Mouse (Mus musculus): ENCODE measurements around the gene Gdf10.

Gene Gdf10

DNA sequence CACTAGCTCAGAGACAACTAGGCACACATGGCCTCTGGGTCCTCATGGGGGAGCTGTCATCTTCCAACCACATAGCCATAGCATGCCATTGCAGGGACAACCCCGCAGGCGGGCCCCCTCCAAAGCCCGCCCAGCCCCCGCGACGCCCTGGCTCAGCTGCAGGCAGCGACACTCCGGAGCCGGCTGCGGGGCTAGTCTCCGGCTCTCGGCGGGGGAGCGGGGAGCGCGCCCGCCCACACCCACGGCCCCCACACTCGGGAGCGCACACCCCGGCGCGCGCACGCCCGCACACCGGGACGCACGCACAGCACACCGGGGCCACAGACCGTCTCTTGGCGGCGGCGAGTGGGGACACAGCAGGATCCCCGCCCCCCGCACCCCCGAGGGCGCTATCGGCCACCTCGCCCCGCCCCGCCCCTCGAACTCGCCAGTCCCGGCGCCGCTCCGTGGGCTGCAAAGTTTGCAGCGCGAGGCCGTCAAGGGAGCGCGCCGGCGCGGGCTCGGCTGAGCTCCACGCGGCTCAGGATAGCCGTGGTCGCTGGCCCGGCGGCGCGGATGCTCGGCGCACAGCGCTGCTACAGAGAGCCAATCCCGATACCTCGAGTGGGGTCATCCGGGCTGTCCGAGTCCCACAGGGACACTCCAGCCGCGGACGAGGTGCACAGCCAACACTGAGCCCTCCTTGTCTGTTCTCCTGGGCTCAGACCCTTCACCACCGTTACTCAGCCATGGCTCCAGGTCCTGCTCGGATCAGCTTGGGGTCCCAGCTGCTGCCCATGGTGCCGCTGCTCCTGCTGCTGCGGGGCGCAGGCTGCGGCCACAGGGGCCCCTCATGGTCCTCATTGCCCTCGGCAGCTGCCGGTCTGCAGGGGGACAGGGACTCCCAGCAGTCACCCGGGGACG is at the start of gene Gdf10:
Gdf10 (plus strand) TSS at position 420 of the 903 bp plus-strand sequence.
- no peak for DNase-seq (ENCODE audit: low spot score in 2 of 2)

- no peak for DNase-seq (ENCODE audit: low spot score in 2 of 2)
Measured at GRCm38 (mm10) chr14:33878826-33879225, 44.6 kb upstream of the Gdf10 start.

DNA sequence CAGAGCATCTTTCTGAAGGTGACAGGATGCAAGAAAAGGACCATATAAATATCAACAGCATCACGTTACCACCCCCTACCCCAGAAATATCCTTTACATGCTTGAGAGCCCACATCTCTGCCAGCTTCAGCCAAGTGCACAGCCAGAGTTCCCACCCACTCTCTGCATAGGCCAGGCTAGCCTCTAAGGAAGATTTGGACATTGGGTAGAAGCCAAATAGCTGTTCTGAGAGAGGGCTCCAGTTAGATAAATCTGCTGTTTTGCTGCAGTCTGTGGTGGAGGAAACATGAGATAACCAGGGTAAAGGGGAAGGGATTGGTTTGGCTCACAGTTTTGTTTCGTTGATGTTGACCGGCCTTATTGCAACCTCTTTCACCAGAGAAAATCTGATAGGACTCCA is 43.2 kb upstream of the Gdf10 start:
- DNase-seq (ENCODE audit: low spot score in 2 of 2) = no peak

DNA sequence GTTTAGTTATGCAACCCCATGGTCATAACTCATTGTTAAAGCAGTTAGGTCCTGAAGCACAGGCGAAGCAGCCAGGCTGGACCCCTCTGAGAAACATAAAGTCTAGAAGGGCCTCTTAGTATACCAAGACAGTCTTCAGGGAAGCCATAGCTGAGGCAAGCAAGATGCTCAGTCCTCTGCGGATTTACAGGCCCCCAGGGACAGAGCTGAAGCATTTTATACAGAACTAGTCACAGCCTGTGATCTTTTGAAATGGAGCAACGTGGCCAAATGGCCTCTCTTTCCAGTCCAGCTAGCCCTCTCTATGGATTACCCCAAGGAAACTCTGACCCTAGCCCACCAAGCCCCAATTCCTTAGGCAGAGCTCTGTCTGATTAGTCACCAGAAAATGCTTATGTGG is 41.9 kb upstream of the Gdf10 start:
- no peak for DNase-seq (ENCODE audit: low spot score in 2 of 2)

GRCm38 (mm10) chr14:33883046-33883445 is 40.3 kb upstream of the Gdf10 start:
- no peak for DNase-seq (ENCODE audit: low spot score in 2 of 2)

DNA sequence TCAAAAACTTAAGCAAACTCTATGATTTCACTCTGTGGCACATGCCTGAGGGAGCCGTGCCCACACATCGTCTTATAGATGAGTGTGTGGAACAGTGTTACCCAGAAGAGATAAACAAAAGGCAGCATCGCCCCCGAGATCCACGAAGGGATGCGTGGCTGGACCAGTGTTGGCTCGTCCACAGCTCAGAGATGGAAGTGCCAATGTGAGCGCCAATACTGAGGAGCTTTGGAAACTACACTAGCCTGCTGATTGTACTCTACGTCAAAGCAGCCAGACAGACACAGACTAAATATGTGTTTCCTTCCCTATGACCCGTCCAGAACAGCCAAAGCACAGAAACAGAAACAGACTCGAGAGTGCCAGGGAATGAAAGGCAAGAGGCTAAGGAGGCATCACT is 37.9 kb upstream of the Gdf10 start:
- DNase-seq (ENCODE audit: low spot score in 2 of 2) = peak in 1 of 2 experiments; percentile 4

GRCm38 (mm10) chr14:33888387-33889035 is 34.9 kb upstream of the Gdf10 start:
- DNase-seq (ENCODE audit: low spot score in 2 of 2) = no peak

DNA sequence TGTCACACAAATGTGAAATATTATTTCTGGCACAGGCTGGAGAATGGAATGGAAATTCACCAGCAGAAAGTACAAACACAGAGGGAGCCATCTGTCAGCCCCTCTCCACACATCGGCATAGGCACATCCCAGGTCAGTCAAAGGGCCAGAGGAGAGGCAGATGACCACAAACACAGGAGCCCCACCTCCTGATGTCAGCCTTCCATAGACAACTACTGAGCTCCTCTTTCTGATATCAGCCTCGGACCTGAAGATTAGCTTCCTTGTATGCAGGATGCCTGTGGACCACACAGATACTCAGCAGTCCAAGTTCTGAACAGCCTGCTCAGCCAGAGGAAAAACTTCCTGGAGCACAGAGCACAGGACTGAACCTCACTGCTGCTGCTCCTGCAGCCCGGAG is 33.4 kb upstream of the Gdf10 start:
- DNase-seq (ENCODE audit: low spot score in 2 of 2) = no peak

GRCm38 (mm10) chr14:33891507-33891906 is 31.9 kb upstream of the Gdf10 start:
- no peak for DNase-seq (ENCODE audit: low spot score in 2 of 2)

DNA sequence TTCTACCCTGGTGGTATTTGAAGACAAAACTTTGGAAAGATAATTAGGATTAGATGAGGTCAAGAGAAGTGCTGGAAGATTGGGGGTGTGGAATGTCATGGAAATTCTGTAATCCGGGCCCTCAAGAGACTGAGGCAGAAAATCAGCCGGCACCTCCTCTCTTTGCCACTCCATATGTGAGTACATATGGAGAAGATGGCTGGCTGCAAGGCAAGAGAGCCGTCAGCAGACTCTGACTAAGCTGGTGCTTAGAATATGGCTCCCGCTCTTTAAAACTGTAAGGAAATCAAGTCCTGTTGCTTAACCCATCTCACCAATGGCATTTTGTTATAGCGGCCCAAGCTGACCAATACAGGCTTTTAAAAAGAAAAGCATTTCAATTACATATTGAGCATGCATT is 27.6 kb upstream of the Gdf10 start:
- no peak for DNase-seq (ENCODE audit: low spot score in 2 of 2)

DNA sequence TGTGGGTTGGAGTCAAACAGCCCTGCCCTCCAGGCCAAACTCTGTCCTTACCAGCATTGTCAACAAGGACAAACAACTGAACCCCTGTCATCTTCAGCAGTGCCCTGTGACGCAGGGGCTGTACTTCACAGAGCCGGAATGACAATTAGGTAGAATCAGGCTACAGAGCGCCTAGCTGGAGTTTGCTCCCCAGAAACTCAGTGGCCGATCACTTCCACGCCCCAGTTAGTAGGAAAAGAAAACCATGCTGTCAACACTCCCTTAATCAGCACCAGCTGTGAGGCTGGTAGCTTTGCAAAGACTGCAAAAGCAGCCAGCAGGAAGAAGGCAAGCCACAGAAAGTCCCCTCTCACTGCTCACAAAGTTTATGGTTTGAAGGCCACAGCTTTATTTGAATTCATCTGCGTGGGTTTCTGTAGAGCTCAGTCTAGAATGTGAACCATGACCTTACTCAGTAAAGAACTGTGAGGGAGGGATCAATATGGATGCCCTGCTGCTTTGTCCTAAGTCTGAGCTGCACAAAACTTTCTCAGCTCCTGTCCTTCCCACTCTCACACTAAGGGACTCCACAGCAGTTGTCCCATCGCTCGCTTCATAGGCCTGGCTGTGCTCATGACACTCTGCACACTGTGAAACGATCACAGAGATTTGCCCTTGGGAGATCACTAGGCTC is 26.6 kb upstream of the Gdf10 start:
- DNase-seq (ENCODE audit: low spot score in 2 of 2) = no peak

GRCm38 (mm10) chr14:33902783-33903182 is 20.6 kb upstream of the Gdf10 start:
- DNase-seq (ENCODE audit: low spot score in 2 of 2) = no peak

DNA sequence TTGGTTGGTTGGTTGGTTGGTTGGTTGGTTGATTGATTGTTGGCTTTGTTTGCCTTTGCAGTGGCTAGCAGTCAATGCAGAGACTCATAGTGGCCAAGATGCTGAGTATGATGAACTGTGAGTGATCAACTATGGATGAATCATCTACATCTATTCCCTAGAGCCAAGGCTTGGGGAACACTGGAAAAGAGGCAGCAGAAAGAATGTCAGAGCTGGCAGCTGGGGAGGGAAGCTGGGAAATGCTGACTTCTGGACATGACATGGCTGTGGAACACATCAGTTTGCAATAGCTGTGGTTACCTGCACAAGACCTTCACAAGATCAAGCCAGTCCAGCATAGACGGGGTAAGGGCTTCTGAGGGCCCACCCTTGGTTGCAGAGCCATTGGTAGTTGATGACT is 20.2 kb upstream of the Gdf10 start:
- DNase-seq (ENCODE audit: low spot score in 2 of 2) = no peak

GRCm38 (mm10) chr14:33904851-33905250 is 18.5 kb upstream of the Gdf10 start:
- no peak for DNase-seq (ENCODE audit: low spot score in 2 of 2)

GRCm38 (mm10) chr14:33913727-33914126 is 9.7 kb upstream of the Gdf10 start:
- DNase-seq (ENCODE audit: low spot score in 2 of 2) = no peak

- no peak for DNase-seq (ENCODE audit: low spot score in 2 of 2)
Measured at GRCm38 (mm10) chr14:33914206-33914605, 9.2 kb upstream of the Gdf10 start.

- DNase-seq (ENCODE audit: low spot score in 2 of 2) = no peak
Measured at GRCm38 (mm10) chr14:33920727-33921559, 2.4 kb upstream of the Gdf10 start.

GRCm38 (mm10) chr14:33922771-33923167 is 618 bp upstream of the Gdf10 start:
- DNase-seq (ENCODE audit: low spot score in 2 of 2) = no peak

DNA sequence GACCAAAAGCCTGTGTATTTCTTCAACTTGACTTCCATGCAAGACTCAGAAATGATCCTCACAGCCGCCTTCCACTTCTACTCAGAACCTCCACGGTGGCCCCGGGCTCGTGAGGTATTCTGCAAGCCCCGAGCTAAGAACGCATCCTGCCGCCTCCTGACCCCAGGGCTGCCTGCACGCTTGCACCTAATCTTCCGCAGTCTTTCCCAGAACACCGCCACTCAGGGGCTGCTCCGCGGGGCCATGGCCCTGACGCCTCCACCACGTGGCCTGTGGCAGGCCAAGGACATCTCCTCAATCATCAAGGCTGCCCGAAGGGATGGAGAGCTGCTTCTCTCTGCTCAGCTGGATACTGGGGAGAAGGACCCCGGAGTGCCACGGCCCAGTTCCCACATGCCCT is 8.5 kb downstream of the Gdf10 start:
- no peak for DNase-seq (ENCODE audit: low spot score in 2 of 2)

- no peak for DNase-seq (ENCODE audit: low spot score in 2 of 2)
Measured at GRCm38 (mm10) chr14:33932935-33933703, 9.7 kb downstream of the Gdf10 start.

- no peak for DNase-seq (ENCODE audit: low spot score in 2 of 2)
Measured at GRCm38 (mm10) chr14:33933778-33934317, 10.5 kb downstream of the Gdf10 start.
